Mouse (Mus musculus) testis, adult 2 months (tissue): ENCODE results near the gene Jak3.

ENCODE experiments used
- CTCF ChIP-seq: fragments of 200-500 bp; IDR thresholded peaks from 2 replicates; pipeline ENCODE4 v1.5.1; 2012; ENCODE audit warnings: low read depth, mild to moderate bottlenecking, inconsistent platforms, low read length, moderate library complexity; ENCODE audit not compliant: control insufficient read depth, insufficient read depth, insufficient replicate concordance
- POLR2A ChIP-seq: fragments of 200-500 bp; IDR thresholded peaks from 2 replicates; pipeline ENCODE4 v1.6.1; 2012; ENCODE audit warnings: low read depth, mild to moderate bottlenecking, inconsistent platforms, low read length, moderate library complexity; ENCODE audit not compliant: control insufficient read depth

GRCm38 (mm10) chr8:71709134-71709799 lies 33.2 kb downstream of the Jak3 start:
- no peak for TF ChIP-seq CTCF
- no peak for TF ChIP-seq POLR2A
